Comparison of ENCODE assay signal across 13 mouse cellular contexts in the genomic region with DNA sequence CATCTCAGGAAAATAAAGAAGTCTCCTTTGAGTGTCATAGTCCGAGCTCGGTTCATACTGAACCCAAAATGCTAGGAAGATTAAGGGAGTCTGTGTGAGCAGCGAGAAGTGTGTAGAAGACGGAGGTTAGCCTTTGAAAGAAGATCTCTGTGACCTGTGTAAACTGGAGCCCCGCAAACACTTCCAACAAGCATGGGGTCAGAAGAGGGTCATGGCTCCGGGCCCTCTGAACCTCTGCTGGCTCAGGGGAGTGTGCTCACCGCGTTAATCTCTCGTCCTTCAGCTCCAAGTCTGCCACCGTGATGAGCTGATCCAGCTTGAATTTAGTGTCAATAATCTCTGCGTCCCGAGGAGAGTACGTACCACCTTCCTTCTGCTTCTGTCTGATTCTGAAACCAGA.
A peak's percentile ranks its signal among the peaks of the same experiment; 100 is the strongest.
DNase-seq lines count a peak whose midpoint lies in the region; ATAC-seq and TF ChIP-seq lines count a peak whose summit lies in the region.
"Had no signal": no experiment of that assay in that cellular context is flagged by ENCODE, and none has a peak within 500 bp of the region (broad histone marks: within the 10 kb centered on the region; RNA-seq: fewer than 3 reads in every experiment).

No protein-coding gene starts in this region.

- ATAC-seq in heart, embryonic 13.5 days (ENCODE audit: extremely low read depth, insufficient number of reproducible peaks, low FRiP score, low TSS enrichment): no peak
- no peak for ATAC-seq in lung, embryonic 14.5 days (ENCODE audit: insufficient read depth)
- ATAC-seq in embryonic facial prominence, embryonic 11.5 days (replicated peaks; ENCODE audit: insufficient number of reproducible peaks, low FRiP score, low TSS enrichment, low read depth): peak; percentile 56; the same call in 1 of the 2 replicates
- ATAC-seq in limb, embryonic 12.5 days (ENCODE audit: insufficient number of reproducible peaks, insufficient read depth, low FRiP score, low TSS enrichment, low read depth): no peak
- ATAC-seq in megakaryocyte-erythroid progenitor cell, adult 5-6 weeks (replicated peaks; ENCODE audit: low FRiP score, low TSS enrichment, poor library complexity, severe bottlenecking): no peak

- no peaks in the 10 kb centered on the region for H3K27me3 ChIP-seq in heart, embryonic 13.5 days (replicated peaks)
- no peaks in the 10 kb centered on the region for H3K27me3 ChIP-seq in lung, embryonic 14.5 days (ENCODE audit: insufficient read depth, low read length)
- H3K27me3 ChIP-seq in embryonic facial prominence, embryonic 11.5 days (ENCODE audit: control insufficient read depth, insufficient read depth, low read length): no peaks in the 10 kb centered on the region
- no peaks in the 10 kb centered on the region for H3K27me3 ChIP-seq in limb, embryonic 12.5 days
- H3K27me3 ChIP-seq in cerebellum, adult 2 months (ENCODE audit: control insufficient read depth, insufficient read depth, low read length): no peaks in the 10 kb centered on the region
- H3K27me3 ChIP-seq: forebrain, embryonic 12.5 days; hindbrain, embryonic 15.5 days; liver, embryonic 13.5 days had no signal

- DNase-seq in heart, postnatal 36 days: no peak
- DNase-seq in lung, embryonic 14.5 days: peak; percentile 2
- DNase-seq in lung, adult 2 months: no peak
- DNase-seq in embryonic facial prominence, embryonic 11.5 days (ENCODE audit: low spot score): peak; percentile 31
- no peak for DNase-seq in cerebellum, adult 2 months
- DNase-seq: heart, adult 11 months; liver, embryonic 13.5 days had no signal

- no peak overlapping the region for H3K9ac ChIP-seq in heart, embryonic 13.5 days
- no peak overlapping the region for H3K9ac ChIP-seq in lung, embryonic 14.5 days
- H3K9ac ChIP-seq in embryonic facial prominence, embryonic 11.5 days (replicated peaks; ENCODE audit: low read length): no peak overlapping the region
- no peak overlapping the region for H3K9ac ChIP-seq in limb, embryonic 12.5 days (replicated peaks)
- H3K9ac ChIP-seq: forebrain, embryonic 12.5 days; hindbrain, embryonic 15.5 days; liver, embryonic 13.5 days had no signal

- H3K27ac ChIP-seq in heart, embryonic 13.5 days (replicated peaks): no peak overlapping the region
- H3K27ac ChIP-seq in lung, embryonic 14.5 days (ENCODE audit: low read depth): no peak overlapping the region
- H3K27ac ChIP-seq in embryonic facial prominence, embryonic 11.5 days (replicated peaks; ENCODE audit: low read depth, low read length): no peak overlapping the region
- no peak overlapping the region for H3K27ac ChIP-seq in limb, embryonic 12.5 days
- no peak overlapping the region for H3K27ac ChIP-seq in cerebellum, adult 2 months (ENCODE audit: insufficient read depth, low read length)
- H3K27ac ChIP-seq: forebrain, embryonic 12.5 days; hindbrain, embryonic 15.5 days; liver, embryonic 13.5 days had no signal

- 37% methylated on average over 13 of the region's 13 CpGs for WGBS in heart, embryonic 13.5 days
- WGBS in lung, embryonic 14.5 days: 12% methylated on average over 13 of the region's 13 CpGs
- 22% methylated on average over 13 of the region's 13 CpGs for WGBS in lung, adult 2 months
- WGBS in embryonic facial prominence, embryonic 11.5 days: 13% methylated on average over 13 of the region's 13 CpGs
- 13% methylated on average over 13 of the region's 13 CpGs for WGBS in limb, embryonic 12.5 days
- WGBS in cerebellum, adult 2 months: 59% methylated on average over 13 of the region's 13 CpGs

- no peaks in the 10 kb centered on the region for H3K9me3 ChIP-seq in heart, embryonic 13.5 days
- no peaks in the 10 kb centered on the region for H3K9me3 ChIP-seq in lung, embryonic 14.5 days (ENCODE audit: low read depth, low read length)
- no peaks in the 10 kb centered on the region for H3K9me3 ChIP-seq in embryonic facial prominence, embryonic 11.5 days (replicated peaks; ENCODE audit: control insufficient read depth, low read length)
- no peaks in the 10 kb centered on the region for H3K9me3 ChIP-seq in limb, embryonic 12.5 days
- H3K9me3 ChIP-seq: forebrain, embryonic 12.5 days; hindbrain, embryonic 15.5 days had no signal

- H3K4me2 ChIP-seq in heart, embryonic 13.5 days: 0 out of 2 replicates have a peak overlapping the region, but pooled peaks have one; percentile 5
- no peak overlapping the region for H3K4me2 ChIP-seq in lung, embryonic 14.5 days
- no peak overlapping the region for H3K4me2 ChIP-seq in embryonic facial prominence, embryonic 11.5 days (ENCODE audit: low read depth, low read length)
- H3K4me2 ChIP-seq in limb, embryonic 12.5 days: peak overlapping the region; percentile 26; the same call in 1 of the 2 replicates
- H3K4me2 ChIP-seq: forebrain, embryonic 12.5 days; hindbrain, embryonic 15.5 days; liver, embryonic 13.5 days had no signal

- no peak for TF ChIP-seq POLR2A in lung, adult 2 months (IDR thresholded peaks at IDR 0.05; ENCODE audit: borderline replicate concordance, extremely low read depth, low read depth, low read length)
- no peak for TF ChIP-seq POLR2A in cerebellum, adult 2 months (IDR thresholded peaks at IDR 0.05; ENCODE audit: borderline replicate concordance, insufficient read depth, low read length)

- TF ChIP-seq CTCF in lung, embryonic 14.5 days (IDR thresholded peaks at IDR 0.05; ENCODE audit: low read depth): no peak
- TF ChIP-seq CTCF in lung, adult 2 months (IDR thresholded peaks at IDR 0.05; ENCODE audit: insufficient read depth, low read length): no peak
- TF ChIP-seq CTCF in cerebellum, adult 2 months (IDR thresholded peaks at IDR 0.05; ENCODE audit: borderline replicate concordance, insufficient read depth, low read depth, low read length): no peak

- H3K4me1 ChIP-seq in heart, embryonic 13.5 days: no peaks in the 10 kb centered on the region
- H3K4me1 ChIP-seq in lung, embryonic 14.5 days (ENCODE audit: insufficient read depth): no peaks in the 10 kb centered on the region
- H3K4me1 ChIP-seq in lung, adult 2 months (ENCODE audit: control insufficient read depth, insufficient read depth, low read length): no peaks in the 10 kb centered on the region
- H3K4me1 ChIP-seq in embryonic facial prominence, embryonic 11.5 days (ENCODE audit: control insufficient read depth, insufficient read depth, low read length): no peaks in the 10 kb centered on the region
- 0 out of 2 replicates have a peak, but pooled peaks cover 3% of the 10 kb centered on the region for H3K4me1 ChIP-seq in limb, embryonic 12.5 days (replicated peaks)
- H3K4me1 ChIP-seq in cerebellum, adult 2 months (ENCODE audit: control insufficient read depth, insufficient read depth, low read length): no peaks in the 10 kb centered on the region
- H3K4me1 ChIP-seq: forebrain, embryonic 12.5 days; hindbrain, embryonic 15.5 days; liver, embryonic 13.5 days had no signal

- H3K36me3 ChIP-seq in heart, embryonic 13.5 days: no peaks in the 10 kb centered on the region
- H3K36me3 ChIP-seq in lung, embryonic 14.5 days (ENCODE audit: insufficient read depth): no peaks in the 10 kb centered on the region
- H3K36me3 ChIP-seq in embryonic facial prominence, embryonic 11.5 days (replicated peaks; ENCODE audit: control insufficient read depth, insufficient read depth, low read depth, low read length): no peaks in the 10 kb centered on the region
- no peaks in the 10 kb centered on the region for H3K36me3 ChIP-seq in limb, embryonic 12.5 days
- H3K36me3 ChIP-seq: forebrain, embryonic 12.5 days; G1E; hindbrain, embryonic 15.5 days; liver, embryonic 13.5 days had no signal

- intact Hi-C loops in heart, postnatal 36 days (cut with DNase I): no loop called here

- no peak overlapping the region for H3K4me3 ChIP-seq in heart, embryonic 13.5 days
- no peak overlapping the region for H3K4me3 ChIP-seq in lung, embryonic 14.5 days (ENCODE audit: low read depth, low read length)
- no peak overlapping the region for H3K4me3 ChIP-seq in lung, adult 2 months (replicated peaks; ENCODE audit: extremely low read depth, low read depth, low read length)
- H3K4me3 ChIP-seq in embryonic facial prominence, embryonic 11.5 days (ENCODE audit: low read depth, low read length): no peak overlapping the region
- H3K4me3 ChIP-seq in limb, embryonic 12.5 days (replicated peaks): no peak overlapping the region
- no peak overlapping the region for H3K4me3 ChIP-seq in cerebellum, adult 2 months (replicated peaks; ENCODE audit: insufficient read depth, low read depth, low read length)
- H3K4me3 ChIP-seq: forebrain, embryonic 12.5 days; hindbrain, embryonic 15.5 days; liver, embryonic 13.5 days had no signal

Comparison
In these comparisons a context has a peak if more than half of its experiments do, and no peak if none do; other contexts are left out.
1. DNase-seq: peak in lung, embryonic 14.5 days (single experiment) and embryonic facial prominence, embryonic 11.5 days (single experiment); none in heart, postnatal 36 days (0 of 2), lung, adult 2 months (single experiment) and cerebellum, adult 2 months (0 of 2).
2. H3K4me2 ChIP-seq: peak in heart, embryonic 13.5 days (single experiment) and limb, embryonic 12.5 days (single experiment); none in lung, embryonic 14.5 days (single experiment) and embryonic facial prominence, embryonic 11.5 days (single experiment).